Mouse (Mus musculus) hindbrain, embryonic 12.5 days (tissue): Measurements from ENCODE around the gene Retnla. TPM values are rescaled to one million over a fixed set of nuclear protein-coding genes. Genes with fewer than 3 reads are reported as not detected.
"Not testable (repeated sequence)": the region's sequence is repeated elsewhere in the genome, so short reads cannot be mapped to it uniquely, and the experiment has no call there.

Experiments
- ATAC-seq: fragments of 200-750 bp; cut with Nextera tagmentation; 2 replicates; pipeline ENCODE4 v1.8.0; 2017; ENCODE audit warnings: moderate TSS enrichment; ENCODE audit not compliant: low FRiP score
- H3K27ac ChIP-seq: fragments of 300-500 bp; sonication (generic); 2 replicates; pipeline ENCODE4 v1.5.1; 2016; ENCODE audit warnings: mild to moderate bottlenecking
- H3K27me3 ChIP-seq: fragments of 300-500 bp; sonication (generic); 2 replicates; pipeline ENCODE4 v1.6.1; 2016; ENCODE audit warnings: mild to moderate bottlenecking
- H3K36me3 ChIP-seq: fragments of 300-500 bp; sonication (generic); 2 replicates; pipeline ENCODE4 v1.6.1; 2016; ENCODE audit warnings: mild to moderate bottlenecking
- H3K4me1 ChIP-seq: fragments of 300-500 bp; sonication (generic); 2 replicates; pipeline ENCODE4 v1.6.1; 2016
- H3K4me2 ChIP-seq: fragments of 300-500 bp; sonication (generic); replicated peaks from 2 replicates; pipeline ENCODE4 v1.6.1; 2016; ENCODE audit warnings: mild to moderate bottlenecking
- H3K4me3 ChIP-seq: fragments of 300-500 bp; sonication (generic); 2 replicates; pipeline ENCODE4 v1.5.1; 2016; ENCODE audit warnings: mild to moderate bottlenecking
- H3K9ac ChIP-seq: fragments of 300-500 bp; sonication (generic); 2 replicates; pipeline ENCODE4 v1.6.1; 2016; ENCODE audit warnings: mild to moderate bottlenecking, moderate library complexity
- H3K9me3 ChIP-seq: fragments of 300-500 bp; sonication (generic); replicated peaks from 2 replicates; pipeline ENCODE4 v1.6.1; 2016; ENCODE audit warnings: mild to moderate bottlenecking
- WGBS: fragments of 180-500 bp; shearing (Covaris S2); methylation state at CpG from one replicate; pipeline ENCODE4 v1.1.7; 2016; 5-methylcytosine and 5-hydroxymethylcytosine counted together
- polyA plus RNA-seq: library from polyadenylated mRNA; unstranded; fragments of >200 nt; fragmentation: Nextera tagmentation; extraction: Ambion mirVana; gene quantifications from 2 replicates; pipeline ENCODE4 v1.2.1, GENCODE M21; 2016

Gene Retnla
- polyA plus RNA-seq, 1 experiment from 2014 or later: not detected

GRCm38 (mm10) chr16:48832055-48832454 is 10.3 kb upstream of the Retnla start:
- no peak overlapping the region for H3K4me3 ChIP-seq
- no peak overlapping the region for H3K27ac ChIP-seq
- no peak for ATAC-seq
- H3K4me1 ChIP-seq: no peaks in the 10 kb centered on the region
- H3K27me3 ChIP-seq: no peaks in the 10 kb centered on the region
- WGBS: 87% methylated on average over 8 of the region's 8 CpGs
- no peak overlapping the region for H3K4me2 ChIP-seq
- no peaks in the 10 kb centered on the region for H3K9me3 ChIP-seq
- H3K9ac ChIP-seq: no peak overlapping the region
- H3K36me3 ChIP-seq: no peaks in the 10 kb centered on the region

- not testable (repeated sequence) for H3K4me1 ChIP-seq, H3K4me3 ChIP-seq, H3K36me3 ChIP-seq, H3K27me3 ChIP-seq, H3K9ac ChIP-seq, H3K9me3 ChIP-seq, H3K27ac ChIP-seq, ATAC-seq, H3K4me2 ChIP-seq
- WGBS: 73% methylated on average over 1 of the region's 1 CpGs
Observed at GRCm38 (mm10) chr16:48833626-48834025, 8.7 kb upstream of the Retnla start.

GRCm38 (mm10) chr16:48843671-48844386 is 1.5 kb downstream of the Retnla start:
- Histone ChIP-seq H3K4me3 (no peak overlapping the region), H3K4me1 (no peaks in the 10 kb centered on the region), H3K9me3 (no peaks in the 10 kb centered on the region), H3K9ac (no peak overlapping the region), H3K27ac (no peak overlapping the region), H3K4me2 (no peak overlapping the region), H3K36me3 (no peaks in the 10 kb centered on the region), H3K27me3 (no peaks in the 10 kb centered on the region)
- ATAC-seq: no peak
- WGBS: 85% methylated on average over 4 of the region's 4 CpGs

GRCm38 (mm10) chr16:48865004-48865403 is 22.7 kb downstream of the Retnla start:
- H3K4me2 ChIP-seq, H3K36me3 ChIP-seq, H3K27ac ChIP-seq, H3K27me3 ChIP-seq, H3K9me3 ChIP-seq, H3K4me1 ChIP-seq, ATAC-seq, H3K4me3 ChIP-seq, H3K9ac ChIP-seq: not testable (repeated sequence)
- WGBS: 100% methylated on average over 1 of the region's 1 CpGs

GRCm38 (mm10) chr16:48867690-48868089 is 25.3 kb downstream of the Retnla start:
- Histone ChIP-seq H3K4me3 (no peak overlapping the region), H3K9ac (no peak overlapping the region), H3K36me3 (no peaks in the 10 kb centered on the region), H3K4me2 (no peak overlapping the region), H3K27me3 (no peaks in the 10 kb centered on the region), H3K4me1 (no peaks in the 10 kb centered on the region), H3K9me3 (no peaks in the 10 kb centered on the region), H3K27ac (no peak overlapping the region)
- no peak for ATAC-seq
- WGBS: 67% methylated on average over 2 of the region's 2 CpGs

- H3K27ac ChIP-seq: no peak overlapping the region
- no peaks in the 10 kb centered on the region for H3K36me3 ChIP-seq
- no peak overlapping the region for H3K4me3 ChIP-seq
- H3K27me3 ChIP-seq: no peaks in the 10 kb centered on the region
- no peak for ATAC-seq
- H3K4me1 ChIP-seq: no peaks in the 10 kb centered on the region
- no peaks in the 10 kb centered on the region for H3K9me3 ChIP-seq
- H3K4me2 ChIP-seq: no peak overlapping the region
- WGBS: 82% methylated on average over 1 of the region's 1 CpGs
- no peak overlapping the region for H3K9ac ChIP-seq
Observed at GRCm38 (mm10) chr16:48868663-48869062, 26.3 kb downstream of the Retnla start.

GRCm38 (mm10) chr16:48869671-48870070 is 27.3 kb downstream of the Retnla start:
- Histone ChIP-seq H3K36me3 (no peaks in the 10 kb centered on the region), H3K27me3 (no peaks in the 10 kb centered on the region), H3K9ac (no peak overlapping the region), H3K27ac (no peak overlapping the region), H3K4me2 (no peak overlapping the region), H3K9me3 (no peaks in the 10 kb centered on the region), H3K4me1 (no peaks in the 10 kb centered on the region), H3K4me3 (no peak overlapping the region)
- no peak for ATAC-seq
- WGBS: 71% methylated on average over 3 of the region's 3 CpGs

GRCm38 (mm10) chr16:48871754-48872153 is 29.4 kb downstream of the Retnla start:
- H3K9me3 ChIP-seq: no peaks in the 10 kb centered on the region
- H3K4me3 ChIP-seq: no peak overlapping the region
- WGBS: 90% methylated on average over 1 of the region's 1 CpGs
- no peaks in the 10 kb centered on the region for H3K36me3 ChIP-seq
- H3K4me2 ChIP-seq: no peak overlapping the region
- no peak overlapping the region for H3K9ac ChIP-seq
- H3K4me1 ChIP-seq: no peaks in the 10 kb centered on the region
- no peak for ATAC-seq
- no peaks in the 10 kb centered on the region for H3K27me3 ChIP-seq
- no peak overlapping the region for H3K27ac ChIP-seq

GRCm38 (mm10) chr16:48872321-48872720 is 30.0 kb downstream of the Retnla start, which contains the start of gene Retnlg:
Gene Retnlg (plus strand): TSS chr16:48872621.
- H3K27ac ChIP-seq: no peak within 1 kb of the TSS
- no peaks in the 10 kb centered on the region for H3K27me3 ChIP-seq
- WGBS: 85% methylated on average over 4 of the region's 4 CpGs
- ATAC-seq: no peak
- H3K4me2 ChIP-seq: no peak within 1 kb of the TSS
- H3K9me3 ChIP-seq: no peaks in the 10 kb centered on the region
- H3K36me3 ChIP-seq: no peaks in the 10 kb centered on the region
- no peaks in the 10 kb centered on the region for H3K4me1 ChIP-seq
- no peak within 1 kb of the TSS for H3K4me3 ChIP-seq
- no peak within 1 kb of the TSS for H3K9ac ChIP-seq

GRCm38 (mm10) chr16:48890733-48891132 is 48.4 kb downstream of the Retnla start:
- no peaks in the 10 kb centered on the region for H3K27me3 ChIP-seq
- no peak overlapping the region for H3K4me3 ChIP-seq
- 73% methylated on average over 2 of the region's 2 CpGs for WGBS
- no peak overlapping the region for H3K4me2 ChIP-seq
- no peak for ATAC-seq
- no peak overlapping the region for H3K9ac ChIP-seq
- H3K36me3 ChIP-seq: no peaks in the 10 kb centered on the region
- no peaks in the 10 kb centered on the region for H3K4me1 ChIP-seq
- H3K9me3 ChIP-seq: no peaks in the 10 kb centered on the region
- no peak overlapping the region for H3K27ac ChIP-seq

Other genes with a start within 250 kb of the Retnla start
- gene Trat1, start 70.5 kb upstream of the Retnla start, polyA plus RNA-seq: not detected in 2 replicates
- gene Retnlb, start 25.7 kb upstream of the Retnla start, polyA plus RNA-seq: not detected in 2 replicates
- gene Retnlg, start 30.1 kb downstream of the Retnla start, polyA plus RNA-seq: 0.39 TPM in 1 of 2 replicates, not detected in the other
- gene Dzip3, start 151.6 kb downstream of the Retnla start, polyA plus RNA-seq: 44.9 and 56.1 TPM in 2 replicates
- gene Cip2a, start 151.6 kb downstream of the Retnla start, polyA plus RNA-seq: 27.2 and 27.9 TPM in 2 replicates
- not detected in 2 replicates for gene Myh15, start 214.9 kb downstream of the Retnla start, polyA plus RNA-seq